Mouse (Mus musculus): ENCODE results near the gene Tbl2. TPM values are rescaled to one million over a fixed set of nuclear protein-coding genes. Genes with fewer than 3 reads are reported as not detected.
A peak's percentile ranks its signal among the peaks of the same experiment; 100 is the strongest.

Gene Tbl2
- polyA plus RNA-seq, 1 experiment = 17.0 TPM

GRCm38 (mm10) chr5:135149820-135150178 is 342 bp downstream of the Tbl2 start:
- Histone ChIP-seq H3K27me3 (ENCODE audit: control insufficient read depth, insufficient read depth, insufficient read length) (no peaks in the 10 kb centered on the region), H3K79me2 (ENCODE audit: control insufficient read depth, insufficient read depth) (peaks cover 27% of the 10 kb centered on the region), H3K79me3 (ENCODE audit: low read depth) (peaks cover 7% of the 10 kb centered on the region), H3K36me3 (ENCODE audit: control insufficient read depth, insufficient read depth) (peaks cover 16% of the 10 kb centered on the region), H3ac (ENCODE audit: control insufficient read depth, insufficient read length, low read depth) (peak overlapping the region; percentile 82), H3K4me3 (ENCODE audit: insufficient read depth, poor library complexity, severe bottlenecking) (peak overlapping the region; percentile 74)
- TF ChIP-seq FOSL1 (IDR thresholded peaks at IDR 0.05; ENCODE audit: insufficient read depth, low read length, poor library complexity, severe bottlenecking) (no peak), MAX (IDR thresholded peaks at IDR 0.05) (no peak), CTCF (IDR thresholded peaks at IDR 0.05; ENCODE audit: control insufficient read depth, insufficient read depth, insufficient read length) (no peak), CEBPB (IDR thresholded peaks at IDR 0.05; ENCODE audit: low read depth) (no peak), MYOG (IDR thresholded peaks at IDR 0.05; ENCODE audit: control insufficient read depth, extremely low read depth, insufficient read length) (no peak), USF1 (IDR thresholded peaks at IDR 0.05; ENCODE audit: low read depth) (no peak), MYOD1 (IDR thresholded peaks at IDR 0.05; ENCODE audit: control insufficient read depth, insufficient read length, low read depth) (no peak)

GRCm38 (mm10) chr5:135156496-135156895 is 7.0 kb downstream of the Tbl2 start:
- no peak overlapping the region for H3ac ChIP-seq (ENCODE audit: control insufficient read depth, insufficient read length, low read depth)
- TF ChIP-seq MYOD1 (IDR thresholded peaks at IDR 0.05; ENCODE audit: control insufficient read depth, insufficient read length, low read depth) (no peak), FOSL1 (IDR thresholded peaks at IDR 0.05; ENCODE audit: insufficient read depth, low read length, poor library complexity, severe bottlenecking) (no peak), MAX (IDR thresholded peaks at IDR 0.05) (no peak), CEBPB (IDR thresholded peaks at IDR 0.05; ENCODE audit: low read depth) (no peak), CTCF (IDR thresholded peaks at IDR 0.05; ENCODE audit: control insufficient read depth, insufficient read depth, insufficient read length) (no peak), USF1 (IDR thresholded peaks at IDR 0.05; ENCODE audit: low read depth) (no peak), MYOG (IDR thresholded peaks at IDR 0.05; ENCODE audit: control insufficient read depth, extremely low read depth, insufficient read length) (no peak)
- H3K27me3 ChIP-seq (ENCODE audit: control insufficient read depth, insufficient read depth, insufficient read length) = no peaks in the 10 kb centered on the region
- H3K79me3 ChIP-seq (ENCODE audit: low read depth) = no peaks in the 10 kb centered on the region
- peaks cover 8% of the 10 kb centered on the region for H3K79me2 ChIP-seq (ENCODE audit: control insufficient read depth, insufficient read depth)
- no peak overlapping the region for H3K4me3 ChIP-seq (ENCODE audit: insufficient read depth, poor library complexity, severe bottlenecking)
- peaks cover 65% of the 10 kb centered on the region for H3K36me3 ChIP-seq (ENCODE audit: control insufficient read depth, insufficient read depth)

- H3K36me3 ChIP-seq (ENCODE audit: control insufficient read depth, insufficient read depth) = peaks cover 40% of the 10 kb centered on the region
- H3ac ChIP-seq (ENCODE audit: control insufficient read depth, insufficient read length, low read depth) = no peak overlapping the region
- no peaks in the 10 kb centered on the region for H3K27me3 ChIP-seq (ENCODE audit: control insufficient read depth, insufficient read depth, insufficient read length)
- H3K79me3 ChIP-seq (ENCODE audit: low read depth) = no peaks in the 10 kb centered on the region
- H3K79me2 ChIP-seq (ENCODE audit: control insufficient read depth, insufficient read depth) = no peaks in the 10 kb centered on the region
- no peak overlapping the region for H3K4me3 ChIP-seq (ENCODE audit: insufficient read depth, poor library complexity, severe bottlenecking)
- TF ChIP-seq CTCF (IDR thresholded peaks at IDR 0.05; ENCODE audit: control insufficient read depth, insufficient read depth, insufficient read length) = no peak
- no peak for TF ChIP-seq MYOG (IDR thresholded peaks at IDR 0.05; ENCODE audit: control insufficient read depth, extremely low read depth, insufficient read length)
- no peak for TF ChIP-seq USF1 (IDR thresholded peaks at IDR 0.05; ENCODE audit: low read depth)
- no peak for TF ChIP-seq MYOD1 (IDR thresholded peaks at IDR 0.05; ENCODE audit: control insufficient read depth, insufficient read length, low read depth)
These were observed 11.8 kb downstream of the Tbl2 start for GRCm38 (mm10) chr5:135161221-135161620.

- no peaks in the 10 kb centered on the region for H3K79me3 ChIP-seq (ENCODE audit: low read depth)
- peaks cover 36% of the 10 kb centered on the region for H3K36me3 ChIP-seq (ENCODE audit: control insufficient read depth, insufficient read depth)
- H3ac ChIP-seq (ENCODE audit: control insufficient read depth, insufficient read length, low read depth) = no peak overlapping the region
- TF ChIP-seq USF1 (IDR thresholded peaks at IDR 0.05; ENCODE audit: low read depth) (no peak), CEBPB (IDR thresholded peaks at IDR 0.05; ENCODE audit: low read depth) (no peak), FOSL1 (IDR thresholded peaks at IDR 0.05; ENCODE audit: insufficient read depth, low read length, poor library complexity, severe bottlenecking) (no peak), MYOG (IDR thresholded peaks at IDR 0.05; ENCODE audit: control insufficient read depth, extremely low read depth, insufficient read length) (no peak), CTCF (IDR thresholded peaks at IDR 0.05; ENCODE audit: control insufficient read depth, insufficient read depth, insufficient read length) (no peak), MYOD1 (IDR thresholded peaks at IDR 0.05; ENCODE audit: control insufficient read depth, insufficient read length, low read depth) (no peak), MAX (IDR thresholded peaks at IDR 0.05) (no peak)
- H3K27me3 ChIP-seq (ENCODE audit: control insufficient read depth, insufficient read depth, insufficient read length) = no peaks in the 10 kb centered on the region
- H3K79me2 ChIP-seq (ENCODE audit: control insufficient read depth, insufficient read depth) = no peaks in the 10 kb centered on the region
- no peak overlapping the region for H3K4me3 ChIP-seq (ENCODE audit: insufficient read depth, poor library complexity, severe bottlenecking)
These were observed 12.2 kb downstream of the Tbl2 start for GRCm38 (mm10) chr5:135161650-135162049.

GRCm38 (mm10) chr5:135162361-135162760 is 12.9 kb downstream of the Tbl2 start:
- TF ChIP-seq MAX (IDR thresholded peaks at IDR 0.05) (no peak), MYOD1 (IDR thresholded peaks at IDR 0.05; ENCODE audit: control insufficient read depth, insufficient read length, low read depth) (no peak), CEBPB (IDR thresholded peaks at IDR 0.05; ENCODE audit: low read depth) (no peak), FOSL1 (IDR thresholded peaks at IDR 0.05; ENCODE audit: insufficient read depth, low read length, poor library complexity, severe bottlenecking) (no peak), USF1 (IDR thresholded peaks at IDR 0.05; ENCODE audit: low read depth) (no peak), CTCF (IDR thresholded peaks at IDR 0.05; ENCODE audit: control insufficient read depth, insufficient read depth, insufficient read length) (no peak), MYOG (IDR thresholded peaks at IDR 0.05; ENCODE audit: control insufficient read depth, extremely low read depth, insufficient read length) (no peak)
- Histone ChIP-seq H3K79me3 (ENCODE audit: low read depth) (no peaks in the 10 kb centered on the region), H3K36me3 (ENCODE audit: control insufficient read depth, insufficient read depth) (peaks cover 29% of the 10 kb centered on the region), H3K27me3 (ENCODE audit: control insufficient read depth, insufficient read depth, insufficient read length) (no peaks in the 10 kb centered on the region), H3K4me3 (ENCODE audit: insufficient read depth, poor library complexity, severe bottlenecking) (no peak overlapping the region), H3ac (ENCODE audit: control insufficient read depth, insufficient read length, low read depth) (no peak overlapping the region), H3K79me2 (ENCODE audit: control insufficient read depth, insufficient read depth) (no peaks in the 10 kb centered on the region)

- Histone ChIP-seq H3ac (ENCODE audit: control insufficient read depth, insufficient read length, low read depth) (no peak overlapping the region), H3K79me3 (ENCODE audit: low read depth) (no peaks in the 10 kb centered on the region), H3K36me3 (ENCODE audit: control insufficient read depth, insufficient read depth) (peaks cover 26% of the 10 kb centered on the region)
These were observed 13.4 kb downstream of the Tbl2 start for GRCm38 (mm10) chr5:135162821-135163220.

More at GRCm38 (mm10) chr5:135162821-135163220, 13.4 kb downstream of the Tbl2 start:
- no peak overlapping the region for H3K4me3 ChIP-seq (ENCODE audit: insufficient read depth, poor library complexity, severe bottlenecking)
- no peaks in the 10 kb centered on the region for H3K27me3 ChIP-seq (ENCODE audit: control insufficient read depth, insufficient read depth, insufficient read length)
- H3K79me2 ChIP-seq (ENCODE audit: control insufficient read depth, insufficient read depth) = no peaks in the 10 kb centered on the region
- TF ChIP-seq FOSL1 (IDR thresholded peaks at IDR 0.05; ENCODE audit: insufficient read depth, low read length, poor library complexity, severe bottlenecking) = no peak
